Mouse (Mus musculus): ENCODE results near the gene Dhrs7.
"Not testable (repeated sequence)": the region's sequence is repeated elsewhere in the genome, so short reads cannot be mapped to it uniquely, and the experiment has no call there.

The Dhrs7 gene

DNA sequence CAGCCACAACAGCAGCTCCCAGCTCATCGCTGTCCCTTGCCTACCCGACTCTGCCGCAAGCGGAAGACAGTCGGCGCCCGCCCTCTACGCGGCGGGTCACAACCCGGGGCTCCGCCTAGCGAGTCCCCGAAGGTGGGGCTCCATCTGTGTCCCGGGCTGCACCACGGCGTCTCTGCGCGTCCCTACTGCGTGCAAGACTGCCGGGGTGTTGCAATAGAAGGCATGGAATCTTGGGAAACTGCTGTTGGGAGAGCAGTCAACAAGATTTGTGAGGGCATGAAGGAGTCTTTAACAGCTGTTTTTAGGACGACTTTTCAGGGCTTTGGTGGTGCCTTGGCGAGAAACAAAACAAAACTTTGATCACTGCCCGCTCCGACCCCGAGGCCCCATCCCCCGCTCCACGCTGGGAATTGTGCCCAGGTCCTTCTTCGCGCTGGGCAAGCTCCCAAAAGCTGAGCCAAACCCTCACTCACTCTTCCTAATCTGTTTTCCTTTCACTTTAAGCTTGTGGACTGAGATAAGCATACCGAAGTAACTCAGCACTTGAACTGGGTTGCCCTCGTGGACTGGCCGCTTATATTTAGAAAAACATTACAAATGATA, at the start of gene Dhrs7:
Dhrs7 (minus strand) TSS at position 175 of the 603 bp plus-strand sequence.
- DNase-seq (ENCODE audit: low spot score), result peak; percentile 47

DNA sequence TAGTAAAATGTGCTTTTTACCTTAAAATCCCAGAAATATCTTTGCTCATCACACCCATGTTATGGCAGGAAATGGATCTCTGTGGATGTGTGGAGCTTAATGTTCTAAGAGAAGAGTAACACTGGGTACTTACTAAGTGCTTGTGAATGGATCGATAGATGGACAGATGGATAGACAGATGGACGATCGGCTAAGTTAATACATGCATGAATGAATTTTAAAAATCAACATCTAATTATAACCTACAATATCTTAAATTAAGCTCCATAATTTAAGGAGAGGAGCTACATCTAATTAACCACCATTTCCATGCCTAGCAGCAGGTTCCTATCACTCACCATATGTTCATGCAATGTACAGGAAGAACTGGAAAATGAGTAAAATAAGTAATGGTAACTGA, 45.3 kb upstream of the Dhrs7 start:
- no peak for DNase-seq (ENCODE audit: low spot score)

DNA sequence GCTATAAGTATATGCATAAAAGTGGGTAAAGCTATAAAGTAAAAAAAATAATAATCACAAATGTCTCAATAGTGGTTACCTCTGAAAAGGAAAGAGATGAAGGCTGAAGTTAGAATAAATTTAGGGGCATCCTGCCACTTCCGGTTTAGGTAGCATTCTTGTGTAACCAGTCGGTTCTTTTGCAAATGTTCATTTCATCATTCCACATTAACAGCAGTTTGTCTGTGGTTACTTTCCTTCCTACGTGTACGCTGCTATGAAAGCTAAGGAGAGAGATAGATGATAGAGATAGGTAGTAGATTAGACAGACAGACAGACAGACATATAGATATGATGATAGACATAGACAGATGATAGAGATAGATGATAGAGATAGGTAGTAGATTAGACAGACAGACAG, 39.4 kb upstream of the Dhrs7 start:
- DNase-seq (ENCODE audit: low spot score), result no peak

DNA sequence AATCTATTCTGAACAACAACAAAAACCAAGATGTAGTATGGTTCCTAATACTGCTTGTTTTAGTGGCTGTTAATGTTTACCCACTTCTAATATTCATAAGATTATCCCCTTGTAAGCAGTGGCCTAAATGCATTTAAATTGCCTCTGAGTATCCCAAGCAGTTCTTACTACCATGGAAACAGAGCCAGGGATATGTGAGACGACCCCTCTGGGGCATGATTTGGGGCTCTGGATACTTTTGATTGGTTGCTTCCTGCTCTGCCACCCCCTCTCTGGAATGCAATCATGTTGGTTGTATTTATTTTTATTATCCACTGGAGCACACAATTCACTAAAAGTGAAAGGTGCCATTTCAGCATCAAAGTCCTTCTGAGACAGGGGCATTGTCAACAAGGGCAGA, 35.3 kb upstream of the Dhrs7 start:
- DNase-seq (ENCODE audit: low spot score), result no peak

DNA sequence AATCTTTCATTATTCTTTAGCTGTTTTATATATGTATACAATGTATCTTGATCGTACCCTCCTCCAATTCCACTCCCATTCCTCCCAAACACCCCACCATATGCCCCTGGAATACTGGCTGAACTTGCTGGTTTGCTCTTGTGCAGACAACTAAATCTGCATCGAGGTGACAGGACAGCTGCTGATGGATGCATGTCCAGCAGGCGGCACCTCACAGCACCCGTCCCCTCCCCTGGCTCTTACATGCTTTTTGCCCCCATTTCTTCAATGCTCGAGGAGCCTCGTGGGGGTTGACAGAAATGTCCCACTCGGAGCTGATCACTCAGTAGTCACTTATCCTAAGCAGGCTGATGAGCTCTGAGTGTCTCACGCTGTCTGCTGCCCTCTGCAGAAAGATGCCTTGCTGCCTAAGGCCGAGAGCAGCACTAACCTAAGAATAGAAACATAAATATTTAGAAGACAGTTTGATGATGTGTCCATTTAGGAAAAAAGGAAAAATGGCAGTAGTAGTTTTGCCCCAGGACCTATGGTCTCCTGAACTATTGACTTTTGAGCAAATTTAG, 30.3 kb upstream of the Dhrs7 start:
- no peak for DNase-seq (ENCODE audit: low spot score)

DNA sequence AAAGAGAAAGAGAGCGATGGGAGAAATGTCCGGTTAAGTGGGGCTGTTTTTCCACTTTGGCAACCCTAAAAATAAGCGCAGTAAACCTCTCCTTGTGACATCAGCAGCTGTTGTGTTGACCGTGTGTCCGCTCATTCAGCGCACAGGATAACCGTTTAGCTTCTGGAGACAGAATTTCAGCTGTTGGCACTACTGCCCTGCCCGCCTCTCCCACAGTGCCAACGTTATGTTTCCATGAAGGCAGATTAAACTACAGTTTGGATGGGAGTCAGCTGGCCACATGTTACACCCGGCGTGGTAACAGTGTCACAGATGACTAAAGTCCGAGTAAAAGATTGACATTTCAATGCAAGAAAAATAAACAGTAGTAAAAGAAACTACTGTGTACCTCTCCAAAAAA, 29.7 kb upstream of the Dhrs7 start:
- DNase-seq (ENCODE audit: low spot score), result no peak

DNA sequence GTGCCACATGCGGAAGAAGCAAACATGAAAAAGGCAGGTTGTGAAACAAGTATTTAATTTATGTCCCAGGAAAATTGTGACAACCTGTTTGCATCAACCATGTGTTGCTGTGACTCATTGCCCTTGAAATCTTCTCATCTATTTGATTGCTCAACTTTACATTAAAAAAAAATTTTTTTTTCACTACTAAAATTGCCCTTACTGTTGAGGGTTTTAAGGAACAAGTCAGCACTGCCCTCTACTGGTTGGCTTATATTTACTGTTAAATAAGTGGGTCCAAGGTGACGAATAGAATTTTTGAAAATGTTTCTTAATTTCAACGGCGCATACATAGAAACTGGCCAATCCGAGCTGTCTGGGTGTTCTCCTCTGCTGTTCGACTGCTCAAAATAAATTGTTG, 29.2 kb upstream of the Dhrs7 start:
- no peak for DNase-seq (ENCODE audit: low spot score)

DNA sequence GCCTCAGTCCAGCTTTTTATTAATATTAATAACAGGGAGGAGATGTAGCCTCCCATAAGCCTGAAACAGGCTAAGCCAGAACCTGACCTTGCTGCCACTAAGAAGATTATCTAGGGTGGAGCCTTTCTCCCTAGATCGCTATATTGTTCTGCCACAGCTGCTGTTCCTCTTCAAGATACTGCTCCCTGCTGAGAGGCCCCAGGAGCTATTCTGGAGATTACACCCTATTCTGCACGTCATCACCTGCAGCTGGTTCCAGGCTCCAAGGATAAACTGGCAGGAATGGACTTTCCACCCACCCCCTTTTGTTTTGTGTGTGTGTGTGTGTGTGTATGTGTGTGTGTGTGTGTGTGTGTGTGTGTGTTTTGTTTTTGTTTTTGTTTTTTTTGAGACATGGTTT, 23.6 kb upstream of the Dhrs7 start:
- not testable (repeated sequence) for DNase-seq (ENCODE audit: low spot score)

DNA sequence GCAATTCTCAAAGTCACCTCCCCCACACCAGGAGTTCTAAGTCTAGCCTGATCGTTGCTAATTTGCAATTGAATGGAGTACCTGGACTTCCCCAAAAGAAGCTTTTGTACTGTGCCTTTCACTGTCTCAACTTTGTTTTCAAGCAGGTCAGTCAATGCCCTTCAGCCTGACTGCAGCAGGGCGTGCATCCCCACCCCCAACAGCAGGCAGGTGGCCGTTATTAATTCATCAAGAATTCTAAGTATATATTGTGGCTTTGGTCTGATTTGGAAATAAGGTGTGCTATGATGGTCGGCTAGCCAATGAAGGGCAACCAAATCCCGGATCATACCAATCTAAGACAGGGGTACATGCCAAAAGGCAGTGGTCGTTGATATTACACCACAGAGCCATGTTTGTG, 23.0 kb upstream of the Dhrs7 start:
- not testable (repeated sequence) for DNase-seq (ENCODE audit: low spot score)

DNA sequence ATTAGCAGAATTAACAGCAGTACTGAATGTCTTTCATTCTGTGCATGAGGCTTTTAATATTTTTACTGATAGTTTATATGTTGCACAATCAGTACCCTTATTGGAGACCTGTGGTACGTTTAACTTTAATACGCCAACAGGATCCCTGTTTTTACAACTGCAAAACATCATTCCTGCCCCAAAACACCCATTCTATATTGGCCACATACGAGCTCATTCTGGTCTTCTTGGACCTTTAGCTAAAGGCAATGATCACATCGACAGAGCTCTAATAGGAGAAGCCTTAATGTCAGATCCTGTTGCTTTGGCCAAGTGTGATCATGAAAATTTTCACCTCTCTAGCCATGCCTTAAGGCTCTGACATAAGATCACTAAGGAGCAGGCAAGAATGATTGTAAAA, 21.9 kb upstream of the Dhrs7 start:
- DNase-seq (ENCODE audit: low spot score), result not testable (repeated sequence)

DNA sequence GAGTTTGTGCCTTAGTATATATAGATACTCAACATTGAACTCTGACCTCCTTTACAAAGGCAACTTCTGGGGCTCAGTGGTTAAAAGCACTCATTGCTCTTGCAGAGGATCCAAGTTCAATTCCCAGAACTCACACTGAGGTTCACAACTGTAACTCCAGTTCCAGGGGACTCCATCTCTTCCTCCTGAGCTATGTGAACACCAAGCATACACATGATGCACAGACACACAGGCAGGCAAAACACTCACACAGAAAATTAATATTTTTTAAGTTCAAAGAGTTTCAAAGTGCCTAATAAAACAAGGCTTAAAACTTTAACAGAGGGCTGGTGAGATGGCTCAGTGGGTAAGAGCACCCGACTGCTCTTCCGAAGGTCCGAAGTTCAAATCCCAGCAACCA, 18.9 kb upstream of the Dhrs7 start:
- DNase-seq (ENCODE audit: low spot score), result no peak

DNA sequence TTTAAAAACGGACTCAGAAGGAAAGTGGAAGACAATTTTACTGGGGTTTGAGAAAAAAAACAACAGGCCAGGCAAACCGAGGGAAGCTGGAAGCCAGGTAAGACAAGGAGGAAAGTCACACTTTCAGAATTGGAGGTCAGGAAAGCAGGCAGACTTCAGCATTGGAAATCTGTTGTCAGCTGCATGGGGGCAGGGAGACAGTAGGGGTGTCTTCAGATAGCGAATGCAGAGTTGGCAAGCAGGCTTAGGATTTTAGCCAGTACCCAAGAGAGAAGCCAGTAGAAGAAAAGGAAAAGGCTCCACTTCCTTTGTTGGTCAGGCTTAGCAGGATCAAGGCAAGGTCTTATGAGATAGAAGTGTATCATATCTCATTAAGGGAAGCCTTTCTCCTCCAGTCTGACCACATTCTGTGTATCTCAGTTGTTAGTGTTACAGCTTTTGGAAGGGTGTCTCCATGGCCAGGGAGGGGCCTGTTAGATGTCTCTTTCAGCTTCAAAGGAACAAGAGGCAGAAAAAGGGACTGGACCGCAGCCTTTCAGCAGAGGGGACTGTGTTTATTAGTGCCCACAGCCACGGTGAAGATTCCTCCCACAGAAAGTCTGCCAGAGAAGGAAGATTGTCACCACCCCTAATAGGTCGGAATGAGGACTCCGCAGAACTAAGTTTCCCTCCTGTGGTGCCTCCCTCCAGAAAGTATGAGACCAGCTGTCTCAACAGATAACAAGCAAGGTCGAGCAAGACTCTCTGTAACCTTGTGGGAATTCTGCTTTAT, 18.0 kb upstream of the Dhrs7 start:
- no peak for DNase-seq (ENCODE audit: low spot score)

DNA sequence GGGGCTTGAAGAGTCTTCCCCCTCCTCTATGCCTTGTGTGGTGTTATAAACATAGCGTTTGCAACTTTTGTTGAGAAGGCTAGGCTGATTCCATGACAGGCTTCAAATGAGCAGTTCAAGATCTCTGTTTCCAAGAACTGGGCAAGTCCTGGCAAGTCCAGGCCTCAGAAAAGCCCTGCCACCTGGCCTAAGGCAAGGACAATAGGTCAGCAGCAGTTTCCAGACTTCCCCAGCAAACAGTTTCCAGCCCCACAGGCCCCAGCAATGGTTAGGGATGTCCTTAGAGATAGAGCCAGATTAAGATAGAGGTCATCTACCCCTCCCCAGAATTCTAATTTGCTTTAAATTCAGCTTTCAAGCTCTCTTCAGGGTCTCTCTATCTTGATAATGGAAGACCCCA, 17.2 kb upstream of the Dhrs7 start:
- no peak for DNase-seq (ENCODE audit: low spot score)

DNA sequence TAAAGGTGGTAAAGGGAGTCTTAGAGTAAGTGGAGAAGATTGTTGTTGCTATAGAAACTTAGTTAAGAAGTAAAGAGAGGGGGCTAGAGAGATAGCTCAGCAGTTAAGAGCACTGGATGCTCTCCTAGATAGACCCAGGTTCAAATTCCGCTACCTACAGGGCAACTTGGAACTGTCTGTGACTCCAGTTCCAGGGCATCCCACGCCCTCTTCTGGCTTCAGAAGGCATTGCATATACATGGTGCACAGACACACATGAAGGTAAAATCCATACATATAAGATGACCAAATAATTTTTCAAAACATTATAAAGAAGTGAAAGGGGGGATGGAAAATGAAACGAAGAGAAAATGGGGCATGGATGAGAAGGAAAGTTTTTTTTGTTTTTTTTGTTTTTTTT, 14.9 kb upstream of the Dhrs7 start:
- no peak for DNase-seq (ENCODE audit: low spot score)

DNA sequence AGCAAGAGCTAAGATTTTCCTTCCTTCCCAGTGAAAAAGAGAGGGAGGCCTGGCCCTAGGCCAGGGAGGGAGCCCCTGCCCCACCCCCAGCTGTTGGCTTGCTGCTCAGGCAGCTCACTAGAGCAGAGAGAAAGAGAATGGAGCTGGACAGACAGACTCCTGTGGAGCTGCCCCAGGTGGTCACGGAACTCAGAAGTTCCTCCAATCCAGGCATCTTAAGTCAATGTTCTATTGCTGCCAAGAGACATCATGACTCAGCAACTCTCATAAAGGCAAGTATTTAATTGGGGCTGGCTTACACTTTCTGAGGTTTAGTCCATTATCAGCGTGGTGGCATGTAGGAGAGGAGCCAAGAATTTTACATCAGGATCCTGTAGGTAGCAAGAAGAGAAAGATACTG, 10.1 kb upstream of the Dhrs7 start:
- no peak for DNase-seq (ENCODE audit: low spot score)

DNA sequence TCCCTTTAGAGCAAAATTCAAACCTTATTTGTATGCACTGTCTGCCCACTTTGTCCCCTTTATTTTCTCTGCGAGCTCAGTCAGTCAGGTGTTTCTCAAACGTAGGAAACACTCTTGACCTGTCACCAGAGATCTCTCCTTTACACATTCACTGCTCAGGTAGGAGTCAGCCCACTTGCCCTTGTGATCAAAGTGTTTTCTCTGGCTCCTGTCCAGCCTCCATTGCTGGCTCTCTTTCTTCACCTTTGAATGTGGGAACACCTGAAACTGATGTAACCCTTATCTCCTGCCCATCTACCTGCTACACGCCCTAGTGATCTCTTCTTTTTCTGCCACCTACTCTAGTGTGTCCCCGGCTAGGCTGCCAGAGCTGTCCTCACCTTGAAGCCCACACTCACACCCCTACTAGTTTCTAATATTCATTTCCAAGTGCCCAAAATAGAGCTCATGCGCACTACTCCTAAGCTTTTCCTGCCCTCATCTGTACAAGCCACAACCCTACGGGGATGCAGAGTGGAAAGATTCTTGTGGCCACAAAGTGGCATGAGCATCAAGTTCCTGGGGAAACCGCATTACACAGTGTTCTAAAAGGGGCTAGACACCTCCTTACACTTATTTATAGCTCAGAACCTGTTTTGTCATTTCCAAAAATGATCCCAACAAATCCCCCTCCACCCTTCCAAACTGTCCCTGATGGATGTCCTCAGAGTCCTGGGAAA, 9.5 kb upstream of the Dhrs7 start:
- DNase-seq (ENCODE audit: low spot score), result no peak

DNA sequence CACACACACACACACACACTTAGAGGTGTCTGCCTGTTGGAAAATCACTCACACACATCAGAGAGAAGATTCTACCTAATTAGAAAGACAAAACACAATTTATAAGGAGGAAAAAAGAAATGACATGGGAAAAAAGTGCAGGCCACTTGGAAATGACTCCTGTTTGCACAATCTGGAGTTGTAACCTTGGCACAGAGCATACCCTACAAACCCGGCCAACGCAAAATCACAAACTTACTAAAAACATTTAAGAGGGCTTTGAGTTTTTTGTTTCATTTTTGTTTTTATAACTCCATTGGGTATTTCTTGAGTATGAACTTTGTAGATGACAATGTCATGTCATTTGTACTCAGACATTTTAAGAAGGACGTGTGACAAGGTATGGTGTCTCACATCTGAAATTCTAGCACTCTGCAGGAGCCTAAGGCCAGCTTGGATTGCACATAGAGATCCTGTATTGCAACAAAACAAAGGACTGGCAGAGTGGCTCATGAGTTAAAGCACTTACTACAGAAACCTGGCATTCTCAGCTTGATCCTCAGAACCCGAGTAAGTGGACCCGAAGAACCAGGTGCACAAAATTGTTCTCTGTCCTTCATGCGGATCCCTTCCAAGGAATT, 6.9 kb upstream of the Dhrs7 start:
- no peak for DNase-seq (ENCODE audit: low spot score)

DNA sequence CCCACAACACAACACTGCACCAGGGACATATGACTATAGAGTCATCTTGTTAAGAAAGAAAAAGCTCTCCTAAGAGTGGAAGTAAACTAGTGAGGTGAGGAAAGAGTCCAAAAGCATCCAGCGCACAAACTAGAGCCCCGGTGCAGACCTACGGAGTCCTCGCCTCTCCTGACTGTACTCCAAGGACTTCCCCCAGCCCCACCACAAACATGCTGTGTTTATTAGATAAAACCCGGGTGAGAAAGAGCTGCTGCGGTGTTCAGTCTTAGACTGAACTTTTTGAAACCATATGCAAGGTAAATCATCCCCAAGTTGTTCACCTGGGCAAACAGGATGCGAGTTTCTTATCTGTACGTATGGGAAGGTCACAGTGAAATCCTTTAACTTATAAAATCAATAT, 6.2 kb upstream of the Dhrs7 start:
- DNase-seq (ENCODE audit: low spot score), result no peak

DNA sequence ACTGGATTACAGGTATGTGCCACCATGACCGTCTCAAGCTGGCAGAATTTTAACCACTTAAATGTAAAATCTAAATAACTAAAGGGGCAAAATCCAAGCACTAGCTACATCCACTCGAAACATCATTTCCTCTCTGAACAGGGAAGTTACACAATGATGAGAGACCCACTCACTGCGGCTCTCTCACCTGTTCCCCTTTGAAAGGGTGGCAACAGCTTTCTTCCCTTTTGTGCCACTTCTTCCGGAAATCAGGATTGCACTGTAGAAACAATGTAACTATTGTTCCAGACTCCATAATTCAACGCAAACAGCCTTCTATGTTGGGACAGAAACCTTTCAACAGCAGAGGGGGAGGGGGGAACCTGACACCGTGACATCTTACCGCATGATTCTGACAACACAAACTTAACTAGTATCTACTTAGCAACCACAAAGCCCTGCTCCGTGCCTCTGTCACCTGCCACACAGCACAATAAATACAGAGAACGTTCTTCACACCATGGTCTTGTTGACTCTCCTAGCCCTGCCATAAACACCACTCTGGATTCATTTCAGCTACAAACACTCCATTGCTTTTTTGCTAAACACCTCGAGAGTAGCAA, 3.3 kb upstream of the Dhrs7 start:
- no peak for DNase-seq (ENCODE audit: low spot score)

DNA sequence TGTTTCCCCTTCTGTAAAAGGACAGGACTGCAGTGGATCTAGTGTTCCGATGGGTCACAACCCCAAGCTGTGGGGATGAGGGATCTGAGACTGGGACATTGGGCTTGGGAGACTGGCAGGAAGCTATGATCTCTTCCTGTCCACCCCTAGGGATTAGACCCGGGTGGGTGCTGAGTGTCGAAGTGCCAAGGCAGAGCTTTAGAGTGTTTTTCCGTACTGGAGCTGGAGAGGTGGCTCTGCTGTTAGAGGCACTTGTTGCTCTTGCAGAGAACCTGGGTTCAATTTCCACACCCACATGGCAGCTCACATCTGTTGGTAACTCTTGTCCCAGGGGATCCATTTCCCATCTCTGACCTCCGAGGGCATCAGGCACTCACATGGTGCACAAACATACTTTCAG, 1.3 kb upstream of the Dhrs7 start:
- no peak for DNase-seq (ENCODE audit: low spot score)

DNA sequence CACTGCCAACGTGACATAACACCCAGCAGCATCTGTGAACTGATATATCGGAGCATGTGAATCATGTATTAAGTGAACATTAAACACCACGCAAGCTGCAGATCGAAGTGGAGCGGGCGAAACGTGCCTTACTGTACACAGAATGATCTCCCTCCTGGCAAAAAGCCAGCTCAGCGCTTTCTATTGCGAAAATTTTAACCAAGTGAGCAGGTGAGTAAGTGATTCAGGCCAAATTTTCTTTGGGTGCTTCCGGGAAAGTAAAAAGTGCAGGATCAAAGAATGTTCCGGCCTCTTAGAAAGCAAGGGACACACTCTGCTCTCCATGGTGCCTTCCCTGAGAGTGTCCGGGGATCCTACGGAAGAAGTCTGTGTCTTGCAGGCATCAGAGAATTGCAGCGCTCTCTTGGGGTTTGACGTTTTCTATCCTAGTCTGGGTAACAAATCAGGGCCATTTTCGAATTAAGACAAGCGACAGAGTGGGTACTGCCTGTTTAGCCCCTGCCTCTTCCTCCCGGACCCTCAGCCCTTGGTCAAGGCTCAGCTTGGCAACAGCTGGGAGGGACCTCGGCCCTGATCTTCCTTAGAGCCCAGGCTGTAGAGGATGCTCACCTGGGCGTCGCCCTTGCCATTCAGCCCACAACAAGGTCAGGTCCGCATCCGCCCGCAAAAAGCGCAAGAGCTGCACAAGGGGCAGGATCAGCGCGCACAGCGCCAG, 532 bp downstream of the Dhrs7 start:
- DNase-seq (ENCODE audit: low spot score), result no peak

DNA sequence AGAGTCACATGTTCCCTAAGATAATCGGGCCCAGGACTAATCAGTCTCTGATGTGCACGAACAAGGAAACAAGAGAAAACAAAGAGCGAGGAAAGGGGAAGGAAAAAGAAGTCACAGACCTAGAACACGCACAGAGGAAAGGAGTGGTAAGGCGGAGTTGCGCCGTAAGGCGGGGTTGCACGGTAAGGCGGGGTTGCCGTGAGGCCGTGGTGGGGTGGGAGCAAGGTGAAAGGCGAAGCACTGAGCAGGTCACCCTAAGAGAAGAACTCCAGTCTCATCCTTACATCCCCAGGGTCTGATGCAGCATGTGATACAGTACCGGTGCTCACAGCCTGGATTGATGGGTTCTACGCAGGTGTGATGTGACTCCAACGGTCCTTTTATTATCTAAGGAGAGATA, 8.9 kb downstream of the Dhrs7 start:
- DNase-seq (ENCODE audit: low spot score), result no peak
